Mouse (Mus musculus): ENCODE data around the gene Cep350.

- no peak for TF ChIP-seq GATA1 (IDR thresholded peaks at IDR 0.05; ENCODE audit: low read length)
- TF ChIP-seq TAL1 (IDR thresholded peaks at IDR 0.05; ENCODE audit: low read length): no peak
Measured at GRCm38 (mm10) chr1:155987625-155988024, 14.6 kb upstream of the Cep350 start.

Measured in erythroblast, embryonic 14.5 days (primary cell).